22 mouse cellular contexts compared by ENCODE assay signal in genomic region chr16:96970412-96970811, GRCm38 (mm10).
DNase-seq lines count a peak whose midpoint lies in the region; ATAC-seq and TF ChIP-seq lines count a peak whose summit lies in the region.
"Had no signal": no experiment of that assay in that cellular context is flagged by ENCODE, and none has a peak within 500 bp of the region (broad histone marks: within the 10 kb centered on the region; RNA-seq: fewer than 3 reads in every experiment).

No protein-coding gene starts in this region.

- no peak for ATAC-seq in heart, embryonic 11.5 days (replicated peaks; ENCODE audit: insufficient number of reproducible peaks, low FRiP score, low TSS enrichment)
- ATAC-seq in liver, embryonic 14.5 days (ENCODE audit: insufficient read depth) = peak; percentile 37; the same call in 1 of the 2 replicates
- no peak for ATAC-seq in liver, postnatal 0 days
- no peak for ATAC-seq in midbrain, embryonic 13.5 days
- ATAC-seq in neural tube, embryonic 15.5 days (ENCODE audit: low FRiP score) = no peak

- no peak for TF ChIP-seq EP300 in liver, embryonic 14.5 days (IDR thresholded peaks at IDR 0.05; ENCODE audit: low read depth)
- no peak for TF ChIP-seq EP300 in liver, postnatal 0 days (IDR thresholded peaks at IDR 0.05; ENCODE audit: low read depth)

- no peak for TF ChIP-seq CTCF in liver, embryonic 14.5 days (IDR thresholded peaks at IDR 0.05; ENCODE audit: low read depth)
- TF ChIP-seq CTCF in liver, postnatal 0 days (IDR thresholded peaks at IDR 0.05; ENCODE audit: low read depth) = no peak

- no peaks in the 10 kb centered on the region for H3K9me3 ChIP-seq in heart, embryonic 10.5 days
- H3K9me3 ChIP-seq in heart, embryonic 11.5 days (replicated peaks; ENCODE audit: control insufficient read depth, low read length) = no peaks in the 10 kb centered on the region
- H3K9me3 ChIP-seq in liver, embryonic 14.5 days (ENCODE audit: control insufficient read depth, low read length) = no peaks in the 10 kb centered on the region
- no peaks in the 10 kb centered on the region for H3K9me3 ChIP-seq in liver, postnatal 0 days (ENCODE audit: low read length)
- no peaks in the 10 kb centered on the region for H3K9me3 ChIP-seq in midbrain, embryonic 13.5 days
- H3K9me3 ChIP-seq in neural tube, embryonic 15.5 days (replicated peaks) = no peaks in the 10 kb centered on the region
- H3K9me3 ChIP-seq: forebrain, embryonic 13.5 days; heart, embryonic 12.5 days; limb, embryonic 10.5 days; lung, embryonic 15.5 days had no signal

- DNase-seq in heart, embryonic 10.5 days (ENCODE audit: low spot score) = no peak
- no peak for DNase-seq in liver, embryonic 14.5 days (ENCODE audit: low read depth in 3 of 3, low spot score in 3 of 3)
- no peak for DNase-seq in liver, postnatal 0 days
- no peak for DNase-seq in gastrocnemius, adult 18-20 months (ENCODE audit: low spot score)
- no peak for DNase-seq in T-cell, adult 2 months (ENCODE audit: low spot score)
- DNase-seq: adrenal gland, postnatal 25 days; cerebellum, adult 8-10 months; cerebellum, postnatal 36 days; gastrocnemius, postnatal 10 days; heart, postnatal 10 days; kidney, adult 11 months; kidney, postnatal 4 days; lung, postnatal 4 days; right cerebral cortex, postnatal 25 days; spleen, adult 18-20 months had no signal

- peak overlapping the region; percentile 83 for H3K27ac ChIP-seq in heart, embryonic 10.5 days
- H3K27ac ChIP-seq in heart, embryonic 11.5 days (ENCODE audit: low read depth, low read length) = no peak overlapping the region
- no peak overlapping the region for H3K27ac ChIP-seq in liver, embryonic 14.5 days
- no peak overlapping the region for H3K27ac ChIP-seq in liver, postnatal 0 days (ENCODE audit: low read depth)
- H3K27ac ChIP-seq in midbrain, embryonic 13.5 days = peak overlapping the region; percentile 82
- peak overlapping the region; percentile 83 for H3K27ac ChIP-seq in neural tube, embryonic 15.5 days (replicated peaks)
- H3K27ac ChIP-seq: forebrain, embryonic 13.5 days; lung, embryonic 15.5 days had no signal

- WGBS in heart, embryonic 10.5 days = 64% methylated on average over 2 of the region's 2 CpGs
- 66% methylated on average over 2 of the region's 2 CpGs for WGBS in heart, embryonic 11.5 days (ENCODE audit: insufficient replicate concordance)
- 34% methylated on average over 2 of the region's 2 CpGs for WGBS in liver, embryonic 14.5 days (ENCODE audit: insufficient replicate concordance)
- WGBS in liver, postnatal 0 days (ENCODE audit: insufficient replicate concordance) = 61% methylated on average over 2 of the region's 2 CpGs
- WGBS in midbrain, embryonic 13.5 days = 72% methylated on average over 2 of the region's 2 CpGs
- WGBS in neural tube, embryonic 15.5 days = 90% methylated on average over 2 of the region's 2 CpGs

- no peaks in the 10 kb centered on the region for H3K27me3 ChIP-seq in heart, embryonic 10.5 days (ENCODE audit: insufficient read depth, poor library complexity, severe bottlenecking)
- no peaks in the 10 kb centered on the region for H3K27me3 ChIP-seq in heart, embryonic 11.5 days (ENCODE audit: control insufficient read depth, insufficient read depth, low read length)
- H3K27me3 ChIP-seq in liver, embryonic 14.5 days (ENCODE audit: control insufficient read depth, insufficient read depth, low read length) = no peaks in the 10 kb centered on the region
- H3K27me3 ChIP-seq in liver, postnatal 0 days (ENCODE audit: insufficient read depth, low read length) = no peaks in the 10 kb centered on the region
- H3K27me3 ChIP-seq in midbrain, embryonic 13.5 days = no peaks in the 10 kb centered on the region
- H3K27me3 ChIP-seq in neural tube, embryonic 15.5 days (replicated peaks) = no peaks in the 10 kb centered on the region
- H3K27me3 ChIP-seq: forebrain, embryonic 13.5 days; heart, embryonic 12.5 days; lung, embryonic 15.5 days had no signal

- no peak overlapping the region for H3K4me2 ChIP-seq in heart, embryonic 11.5 days
- H3K4me2 ChIP-seq in liver, embryonic 14.5 days (ENCODE audit: low read depth) = no peak overlapping the region
- no peak overlapping the region for H3K4me2 ChIP-seq in liver, postnatal 0 days (ENCODE audit: low read depth, low read length)
- no peak overlapping the region for H3K4me2 ChIP-seq in midbrain, embryonic 13.5 days (replicated peaks)
- no peak overlapping the region for H3K4me2 ChIP-seq in neural tube, embryonic 15.5 days
- H3K4me2 ChIP-seq: forebrain, embryonic 13.5 days; heart, embryonic 12.5 days; lung, embryonic 15.5 days had no signal

- no peak overlapping the region for H3K9ac ChIP-seq in heart, embryonic 11.5 days (ENCODE audit: low read depth, low read length)
- H3K9ac ChIP-seq in liver, embryonic 14.5 days (replicated peaks) = no peak overlapping the region
- H3K9ac ChIP-seq in liver, postnatal 0 days (replicated peaks) = no peak overlapping the region
- no peak overlapping the region for H3K9ac ChIP-seq in midbrain, embryonic 13.5 days (replicated peaks)
- no peak overlapping the region for H3K9ac ChIP-seq in neural tube, embryonic 15.5 days (replicated peaks)
- H3K9ac ChIP-seq: forebrain, embryonic 13.5 days; heart, embryonic 12.5 days; lung, embryonic 15.5 days had no signal

- H3K4me1 ChIP-seq in heart, embryonic 10.5 days = peaks cover 9% of the 10 kb centered on the region; the same call in 1 of the 2 replicates
- H3K4me1 ChIP-seq in heart, embryonic 11.5 days (ENCODE audit: control insufficient read depth, insufficient read depth, low read length) = no peaks in the 10 kb centered on the region
- peaks cover 0 to 9% of the 10 kb centered on the region in 2 experiments; a peak in 1 of 4 replicates for H3K4me1 ChIP-seq in liver, embryonic 14.5 days (replicated peaks; ENCODE audit: control insufficient read depth in 2 of 2, insufficient read depth in 2 of 2, low read length in 1 of 2)
- no peaks in the 10 kb centered on the region for H3K4me1 ChIP-seq in liver, postnatal 0 days (ENCODE audit: insufficient read depth)
- H3K4me1 ChIP-seq in midbrain, embryonic 13.5 days (replicated peaks) = peaks cover 50% of the 10 kb centered on the region
- H3K4me1 ChIP-seq in neural tube, embryonic 15.5 days = peaks cover 23% of the 10 kb centered on the region
- H3K4me1 ChIP-seq: lung, embryonic 15.5 days had no signal

- H3K4me3 ChIP-seq in heart, embryonic 10.5 days = no peak overlapping the region
- no peak overlapping the region for H3K4me3 ChIP-seq in heart, embryonic 11.5 days (ENCODE audit: low read depth, low read length)
- no peak overlapping the region for H3K4me3 ChIP-seq in liver, embryonic 14.5 days (ENCODE audit: insufficient read depth in 1 of 2, low read depth in 2 of 2, low read length in 2 of 2)
- no peak overlapping the region for H3K4me3 ChIP-seq in liver, postnatal 0 days (ENCODE audit: low read depth, low read length)
- no peak overlapping the region for H3K4me3 ChIP-seq in midbrain, embryonic 13.5 days (replicated peaks)
- H3K4me3 ChIP-seq in neural tube, embryonic 15.5 days (replicated peaks) = no peak overlapping the region
- H3K4me3 ChIP-seq: forebrain, embryonic 13.5 days; heart, embryonic 12.5 days; limb, embryonic 10.5 days; lung, embryonic 15.5 days had no signal

- no peaks in the 10 kb centered on the region for H3K36me3 ChIP-seq in heart, embryonic 10.5 days
- no peaks in the 10 kb centered on the region for H3K36me3 ChIP-seq in heart, embryonic 11.5 days (ENCODE audit: control insufficient read depth, insufficient read depth, low read length)
- no peaks in the 10 kb centered on the region for H3K36me3 ChIP-seq in liver, embryonic 14.5 days (replicated peaks; ENCODE audit: control insufficient read depth, insufficient read depth, low read depth)
- no peaks in the 10 kb centered on the region for H3K36me3 ChIP-seq in liver, postnatal 0 days (replicated peaks; ENCODE audit: insufficient read depth, low read length)
- H3K36me3 ChIP-seq in midbrain, embryonic 13.5 days = no peaks in the 10 kb centered on the region
- no peaks in the 10 kb centered on the region for H3K36me3 ChIP-seq in neural tube, embryonic 15.5 days
- H3K36me3 ChIP-seq: heart, embryonic 12.5 days; limb, embryonic 10.5 days; lung, embryonic 15.5 days had no signal

Comparison
In these comparisons a context has a peak if more than half of its experiments do, and no peak if none do; other contexts are left out.
1. H3K27ac ChIP-seq: peak in heart, embryonic 10.5 days (single experiment), midbrain, embryonic 13.5 days (single experiment) and neural tube, embryonic 15.5 days (single experiment); none in heart, embryonic 11.5 days (single experiment), liver, embryonic 14.5 days (single experiment) and liver, postnatal 0 days (single experiment).